Mouse (Mus musculus): ENCODE results near the gene Nup50.
A peak's percentile ranks its signal among the peaks of the same experiment; 100 is the strongest.

Nup50 gene

GRCm38 (mm10) chr15:84922884-84923507, at the start of gene Nup50:
Gene Nup50, plus strand, starts transcription at chr15:84923411.
- DNase-seq (ENCODE audit: low spot score in 2 of 2): peak; percentile 98 to 100

GRCm38 (mm10) chr15:84873867-84874266, 49.3 kb upstream of the Nup50 start:
- DNase-seq (ENCODE audit: low spot score in 2 of 2): no peak

- DNase-seq (ENCODE audit: low spot score in 2 of 2): no peak
Measured at GRCm38 (mm10) chr15:84877029-84877815, 46.0 kb upstream of the Nup50 start.

GRCm38 (mm10) chr15:84888066-84888465, 35.1 kb upstream of the Nup50 start:
- DNase-seq (ENCODE audit: low spot score in 2 of 2): no peak

- DNase-seq (ENCODE audit: low spot score in 2 of 2): no peak
Measured at GRCm38 (mm10) chr15:84891246-84891645, 32.0 kb upstream of the Nup50 start.

- peak; percentile 33 to 58 for DNase-seq (ENCODE audit: low spot score in 2 of 2)
Measured at GRCm38 (mm10) chr15:84891658-84892057, 31.6 kb upstream of the Nup50 start.

GRCm38 (mm10) chr15:84896216-84896615, 27.0 kb upstream of the Nup50 start:
- peak in 1 of 2 experiments; percentile 13 for DNase-seq (ENCODE audit: low spot score in 2 of 2)

- DNase-seq (ENCODE audit: low spot score in 2 of 2): no peak
Measured at GRCm38 (mm10) chr15:84896664-84897063, 26.5 kb upstream of the Nup50 start.

- DNase-seq (ENCODE audit: low spot score in 2 of 2): no peak
Measured at GRCm38 (mm10) chr15:84898077-84898476, 25.1 kb upstream of the Nup50 start.

- no peak for DNase-seq (ENCODE audit: low spot score in 2 of 2)
Measured at GRCm38 (mm10) chr15:84903843-84904385, 19.3 kb upstream of the Nup50 start.

GRCm38 (mm10) chr15:84913201-84913600, 10.0 kb upstream of the Nup50 start:
- DNase-seq (ENCODE audit: low spot score in 2 of 2): no peak

GRCm38 (mm10) chr15:84919938-84920337, 3.3 kb upstream of the Nup50 start, which contains the start of gene Gm29666:
Gene Gm29666, minus strand, starts transcription at chr15:84920038.
- no peak for DNase-seq (ENCODE audit: low spot score in 2 of 2)

- DNase-seq (ENCODE audit: low spot score in 2 of 2): peak in 1 of 2 experiments; percentile 71
Measured at GRCm38 (mm10) chr15:84923508-84924181, 434 bp downstream of the Nup50 start.

- DNase-seq (ENCODE audit: low spot score in 2 of 2): peak in 1 of 2 experiments; percentile 28
Measured at GRCm38 (mm10) chr15:84924781-84925315, 1.6 kb downstream of the Nup50 start.

GRCm38 (mm10) chr15:84925495-84926018, 2.3 kb downstream of the Nup50 start:
- no peak for DNase-seq (ENCODE audit: low spot score in 2 of 2)

GRCm38 (mm10) chr15:84932351-84932750, 9.1 kb downstream of the Nup50 start:
- DNase-seq (ENCODE audit: low spot score in 2 of 2): no peak

- no peak for DNase-seq (ENCODE audit: low spot score in 2 of 2)
Measured at GRCm38 (mm10) chr15:84934901-84935300, 11.7 kb downstream of the Nup50 start.

- no peak for DNase-seq (ENCODE audit: low spot score in 2 of 2)
Measured at GRCm38 (mm10) chr15:84940102-84940501, 16.9 kb downstream of the Nup50 start.

- no peak for DNase-seq (ENCODE audit: low spot score in 2 of 2)
Measured at GRCm38 (mm10) chr15:84942647-84943285, 19.6 kb downstream of the Nup50 start.

GRCm38 (mm10) chr15:84944319-84944718, 21.1 kb downstream of the Nup50 start:
- no peak for DNase-seq (ENCODE audit: low spot score in 2 of 2)

GRCm38 (mm10) chr15:84948990-84949389, 25.8 kb downstream of the Nup50 start:
- no peak for DNase-seq (ENCODE audit: low spot score in 2 of 2)

Measured in spleen, postnatal 10 days (tissue).